Mouse (Mus musculus): ENCODE results near the gene Stbd1.

DNA sequence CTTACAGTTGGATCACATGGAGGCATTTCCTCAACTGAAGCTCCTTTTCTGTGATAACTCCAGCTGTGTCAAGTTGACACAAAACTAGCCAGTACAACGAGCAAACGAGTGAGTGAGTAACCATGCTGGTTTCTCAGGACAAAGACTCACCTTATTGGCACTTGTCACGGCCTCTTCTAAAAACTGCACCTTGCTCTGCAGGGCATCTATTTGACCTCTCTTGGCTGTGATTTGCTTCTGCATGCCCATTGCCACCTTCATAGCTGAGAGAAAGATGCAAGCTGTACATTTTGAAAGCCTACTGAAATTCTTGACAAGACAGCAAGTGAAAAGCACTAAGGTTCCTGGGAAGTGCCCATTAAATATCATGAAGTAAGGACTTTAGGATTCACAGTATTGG, 38.0 kb downstream of the Stbd1 start:
- no peak for TF ChIP-seq CTCF (IDR thresholded peaks at IDR 0.05; ENCODE audit: insufficient read depth, low read length)
- no peak for TF ChIP-seq POLR2A (IDR thresholded peaks at IDR 0.05; ENCODE audit: borderline replicate concordance, extremely low read depth, low read depth, low read length)

All from lung, adult 2 months (tissue).